Mouse (Mus musculus) heart, embryonic 13.5 days (tissue): ENCODE data around the gene Glipr2. TPM values are rescaled to one million over a fixed set of nuclear protein-coding genes. Genes with fewer than 3 reads are reported as not detected.

Experiments
- ATAC-seq: fragments of 200-750 bp; cut with Nextera tagmentation; 2 replicates; pipeline ENCODE4 v1.8.0; 2017; ENCODE audit warnings: moderate TSS enrichment; ENCODE audit not compliant: insufficient number of reproducible peaks, low FRiP score, low TSS enrichment; ENCODE audit errors: extremely low read depth
- H3K27ac ChIP-seq: fragments of 300-500 bp; sonication (generic); replicated peaks from 2 replicates; pipeline ENCODE4 v1.5.1; 2015; ENCODE audit warnings: moderate library complexity, mild to moderate bottlenecking, inconsistent platforms
- H3K27me3 ChIP-seq: fragments of 300-500 bp; sonication (generic); replicated peaks from 2 replicates; pipeline ENCODE4 v1.6.1; 2015; ENCODE audit warnings: mild to moderate bottlenecking, inconsistent platforms
- H3K36me3 ChIP-seq: fragments of 300-500 bp; sonication (generic); 2 replicates; pipeline ENCODE4 v1.6.1; 2015; ENCODE audit warnings: mild to moderate bottlenecking, inconsistent platforms
- H3K4me1 ChIP-seq: fragments of 300-500 bp; sonication (generic); 2 replicates; pipeline ENCODE4 v1.6.1; 2015; ENCODE audit warnings: inconsistent platforms
- H3K4me2 ChIP-seq: fragments of 300-500 bp; sonication (generic); 2 replicates; pipeline ENCODE4 v1.6.1; 2015; ENCODE audit warnings: inconsistent platforms, mild to moderate bottlenecking, moderate library complexity
- H3K4me3 ChIP-seq: fragments of 300-500 bp; sonication (generic); 2 replicates; pipeline ENCODE4 v1.5.1; 2015; ENCODE audit warnings: moderate library complexity, mild to moderate bottlenecking, inconsistent platforms
- H3K9ac ChIP-seq: fragments of 300-500 bp; sonication (generic); 2 replicates; pipeline ENCODE4 v1.6.1; 2015; ENCODE audit warnings: inconsistent platforms, mild to moderate bottlenecking, moderate library complexity
- H3K9me3 ChIP-seq: fragments of 300-500 bp; sonication (generic); 2 replicates; pipeline ENCODE4 v1.6.1; 2016; ENCODE audit warnings: inconsistent platforms
- WGBS: fragments of 180-500 bp; shearing (Covaris S2); methylation state at CpG from one replicate; pipeline ENCODE4 v1.1.7; 2015; ENCODE audit warnings: mixed read lengths; 5-methylcytosine and 5-hydroxymethylcytosine counted together
- polyA plus RNA-seq: library from polyadenylated mRNA; unstranded; fragments of >200 nt; fragmentation: Nextera tagmentation; extraction: Ambion mirVana; gene quantifications from 2 replicates; pipeline ENCODE4 v1.2.1, GENCODE M21; 2015

The Glipr2 gene
- 63.2 and 72.4 TPM in 2 replicates for polyA plus RNA-seq

- peak; percentile 61 for ATAC-seq
Measured at GRCm38 (mm10) chr4:43957292-43957845, at the start of gene Glipr2. Gene Glipr2 (plus strand): TSS chr4:43957401.

GRCm38 (mm10) chr4:43918221-43918620, 39.0 kb upstream of the Glipr2 start:
- peaks cover 61% of the 10 kb centered on the region for H3K36me3 ChIP-seq
- H3K4me1 ChIP-seq: no peaks in the 10 kb centered on the region
- no peak for ATAC-seq
- 79% methylated on average over 5 of the region's 5 CpGs for WGBS
- H3K9ac ChIP-seq: no peak overlapping the region
- no peak overlapping the region for H3K4me2 ChIP-seq
- no peak overlapping the region for H3K4me3 ChIP-seq
- H3K27me3 ChIP-seq: no peaks in the 10 kb centered on the region
- H3K9me3 ChIP-seq: no peaks in the 10 kb centered on the region
- H3K27ac ChIP-seq: no peak overlapping the region

More at GRCm38 (mm10) chr4:43957292-43957845, at the start of gene Glipr2:
- Histone ChIP-seq H3K9me3 (no peaks in the 10 kb centered on the region), H3K4me2 (peak within 1 kb of the TSS; percentile 96), H3K27ac (peak within 1 kb of the TSS; percentile 85), H3K9ac (peak within 1 kb of the TSS; percentile 85), H3K36me3 (no peaks in the 10 kb centered on the region), H3K27me3 (no peaks in the 10 kb centered on the region), H3K4me1 (peaks cover 28% of the 10 kb centered on the region), H3K4me3 (peak within 1 kb of the TSS; percentile 70)
- WGBS: under 1% methylated on average over 45 of the region's 45 CpGs

GRCm38 (mm10) chr4:43920602-43921001, 36.6 kb upstream of the Glipr2 start:
- no peak for ATAC-seq
- Histone ChIP-seq H3K9me3 (no peaks in the 10 kb centered on the region), H3K4me3 (no peak overlapping the region), H3K27me3 (no peaks in the 10 kb centered on the region), H3K36me3 (peaks cover 62% of the 10 kb centered on the region), H3K27ac (no peak overlapping the region), H3K4me2 (no peak overlapping the region), H3K4me1 (no peaks in the 10 kb centered on the region), H3K9ac (no peak overlapping the region)
- WGBS: 86% methylated on average over 1 of the region's 1 CpGs

- H3K9me3 ChIP-seq: no peaks in the 10 kb centered on the region
- no peaks in the 10 kb centered on the region for H3K4me1 ChIP-seq
- no peak overlapping the region for H3K4me3 ChIP-seq
- no peaks in the 10 kb centered on the region for H3K27me3 ChIP-seq
- no peak overlapping the region for H3K9ac ChIP-seq
- peaks cover 73% of the 10 kb centered on the region for H3K36me3 ChIP-seq
- no peak for ATAC-seq
- 80% methylated on average over 6 of the region's 6 CpGs for WGBS
- no peak overlapping the region for H3K27ac ChIP-seq
- H3K4me2 ChIP-seq: no peak overlapping the region
Measured at GRCm38 (mm10) chr4:43925125-43925524, 32.1 kb upstream of the Glipr2 start.

GRCm38 (mm10) chr4:43925779-43926178, 31.4 kb upstream of the Glipr2 start:
- no peak overlapping the region for H3K9ac ChIP-seq

GRCm38 (mm10) chr4:43927826-43928225, 29.4 kb upstream of the Glipr2 start:
- no peak overlapping the region for H3K27ac ChIP-seq
- no peak for ATAC-seq
- H3K9me3 ChIP-seq: no peaks in the 10 kb centered on the region
- H3K4me2 ChIP-seq: no peak overlapping the region
- H3K4me3 ChIP-seq: no peak overlapping the region
- 86% methylated on average over 3 of the region's 3 CpGs for WGBS
- peaks cover 89% of the 10 kb centered on the region for H3K36me3 ChIP-seq
- H3K27me3 ChIP-seq: no peaks in the 10 kb centered on the region
- no peak overlapping the region for H3K9ac ChIP-seq
- peaks cover 4% of the 10 kb centered on the region; the same call in 1 of the 2 replicates for H3K4me1 ChIP-seq

More at GRCm38 (mm10) chr4:43925779-43926178, 31.4 kb upstream of the Glipr2 start:
- H3K4me1 ChIP-seq: no peaks in the 10 kb centered on the region
- H3K9me3 ChIP-seq: no peaks in the 10 kb centered on the region
- no peak overlapping the region for H3K4me3 ChIP-seq
- H3K27ac ChIP-seq: no peak overlapping the region
- H3K36me3 ChIP-seq: peaks cover 73% of the 10 kb centered on the region
- H3K27me3 ChIP-seq: no peaks in the 10 kb centered on the region
- ATAC-seq: peak; percentile 19; the same call in 1 of the 2 replicates
- no peak overlapping the region for H3K4me2 ChIP-seq
- WGBS: 10% methylated on average over 3 of the region's 3 CpGs

GRCm38 (mm10) chr4:43931877-43932276, 25.3 kb upstream of the Glipr2 start:
- H3K27me3 ChIP-seq: no peaks in the 10 kb centered on the region
- ATAC-seq: no peak
- no peak overlapping the region for H3K4me3 ChIP-seq
- peaks cover 78% of the 10 kb centered on the region for H3K36me3 ChIP-seq
- no peak overlapping the region for H3K4me2 ChIP-seq
- no peak overlapping the region for H3K9ac ChIP-seq
- WGBS: 42% methylated on average over 4 of the region's 4 CpGs
- 0 out of 2 replicates have a peak overlapping the region, but pooled peaks have one; percentile 12 for H3K27ac ChIP-seq
- H3K4me1 ChIP-seq: peaks cover 4% of the 10 kb centered on the region; the same call in 1 of the 2 replicates
- no peaks in the 10 kb centered on the region for H3K9me3 ChIP-seq

GRCm38 (mm10) chr4:43936186-43936585, 21.0 kb upstream of the Glipr2 start:
- Histone ChIP-seq H3K4me2 (no peak overlapping the region), H3K9ac (no peak overlapping the region), H3K9me3 (no peaks in the 10 kb centered on the region), H3K4me1 (peaks cover 4% of the 10 kb centered on the region; the same call in 1 of the 2 replicates), H3K4me3 (no peak overlapping the region), H3K27ac (no peak overlapping the region), H3K27me3 (no peaks in the 10 kb centered on the region), H3K36me3 (peaks cover 73% of the 10 kb centered on the region)
- WGBS: 75% methylated on average over 4 of the region's 4 CpGs
- no peak for ATAC-seq

GRCm38 (mm10) chr4:43936749-43937674, 20.2 kb upstream of the Glipr2 start:
- WGBS: 68% methylated on average over 14 of the region's 14 CpGs
- Histone ChIP-seq H3K4me2 (no peak overlapping the region), H3K4me3 (no peak overlapping the region), H3K9me3 (no peaks in the 10 kb centered on the region), H3K27ac (no peak overlapping the region), H3K9ac (no peak overlapping the region), H3K4me1 (no peaks in the 10 kb centered on the region), H3K27me3 (no peaks in the 10 kb centered on the region), H3K36me3 (peaks cover 72% of the 10 kb centered on the region)
- ATAC-seq: no peak

- whole genome bisulfite sequencing: 77% methylated on average over 5 of the region's 5 CpGs
- Histone ChIP-seq H3K9me3 (no peaks in the 10 kb centered on the region), H3K4me2 (no peak overlapping the region), H3K27ac (no peak overlapping the region), H3K9ac (no peak overlapping the region), H3K4me3 (no peak overlapping the region), H3K36me3 (peaks cover 77% of the 10 kb centered on the region), H3K4me1 (no peaks in the 10 kb centered on the region), H3K27me3 (no peaks in the 10 kb centered on the region)
- no peak for ATAC-seq
Measured at GRCm38 (mm10) chr4:43941315-43941714, 15.9 kb upstream of the Glipr2 start.

GRCm38 (mm10) chr4:43942421-43942820, 14.8 kb upstream of the Glipr2 start:
- peaks cover 77% of the 10 kb centered on the region for H3K36me3 ChIP-seq
- no peak overlapping the region for H3K9ac ChIP-seq
- no peak overlapping the region for H3K27ac ChIP-seq
- ATAC-seq: no peak
- no peak overlapping the region for H3K4me3 ChIP-seq
- no peaks in the 10 kb centered on the region for H3K4me1 ChIP-seq
- H3K4me2 ChIP-seq: no peak overlapping the region
- H3K27me3 ChIP-seq: no peaks in the 10 kb centered on the region
- WGBS: 86% methylated on average over 8 of the region's 8 CpGs
- no peaks in the 10 kb centered on the region for H3K9me3 ChIP-seq
